Mouse (Mus musculus) hindbrain, embryonic 14.5 days (tissue): ENCODE measurements at regions not wholly inside any gene's neighbourhood (a gene's known extent, or its start where the extent isn't known, plus 50 kb on each side); places are given as distances from the start of the nearest gene placed in this dataset.

ENCODE experiments used
- ATAC-seq: fragments of 200-750 bp; cut with Nextera tagmentation; 2 replicates; pipeline ENCODE4 v1.8.0; 2017; ENCODE audit warnings: moderate number of reproducible peaks, mild to moderate bottlenecking, moderate TSS enrichment, moderate library complexity; ENCODE audit not compliant: low FRiP score
- DNase-seq: peaks from one replicate; pipeline ENCODE4 v3.0.0-alpha.2; 2015; ENCODE audit warnings: low spot score
- H3K27ac ChIP-seq: fragments of 300-500 bp; sonication (generic); 2 replicates; pipeline ENCODE4 v1.5.1; 2014; ENCODE audit warnings: mild to moderate bottlenecking, moderate library complexity
- H3K27me3 ChIP-seq: fragments of 300-500 bp; sonication (generic); 2 replicates; pipeline ENCODE4 v1.6.1; 2014; ENCODE audit warnings: mild to moderate bottlenecking, low read length, mixed read lengths; ENCODE audit not compliant: control insufficient read depth, insufficient read depth
- H3K36me3 ChIP-seq: fragments of 300-500 bp; sonication (generic); replicated peaks from 2 replicates; pipeline ENCODE4 v1.6.1; 2014; ENCODE audit not compliant: control insufficient read depth, insufficient read depth
- H3K4me1 ChIP-seq: fragments of 300-500 bp; sonication (generic); replicated peaks from 2 replicates; pipeline ENCODE4 v1.6.1; 2014; ENCODE audit warnings: antibody characterized with exemption, low read length, mixed read lengths; ENCODE audit not compliant: control insufficient read depth, insufficient read depth
- H3K4me2 ChIP-seq: fragments of 300-500 bp; sonication (generic); replicated peaks from 2 replicates; pipeline ENCODE4 v1.6.1; 2014; ENCODE audit warnings: mild to moderate bottlenecking, moderate library complexity
- H3K4me3 ChIP-seq: fragments of 300-500 bp; sonication (generic); replicated peaks from 2 replicates; pipeline ENCODE4 v1.5.1; 2014; ENCODE audit warnings: mild to moderate bottlenecking, low read length
- H3K9ac ChIP-seq: fragments of 300-500 bp; sonication (generic); 2 replicates; pipeline ENCODE4 v1.6.1; 2014
- H3K9me3 ChIP-seq: fragments of 300-500 bp; sonication (generic); 2 replicates; pipeline ENCODE4 v1.6.1; 2016; ENCODE audit warnings: low read length; ENCODE audit not compliant: control insufficient read depth
- WGBS: fragments of 180-500 bp; shearing (Covaris S2); extraction: QIAGEN DNeasy Blood & Tissue Kit; methylation state at CpG from one replicate; pipeline ENCODE4 v1.1.7; 2014; 5-methylcytosine and 5-hydroxymethylcytosine counted together

- no peaks in the 10 kb centered on the region for H3K36me3 ChIP-seq
- no peak overlapping the region for H3K9ac ChIP-seq
- no peak overlapping the region for H3K27ac ChIP-seq
- H3K4me2 ChIP-seq, result no peak overlapping the region
- H3K4me3 ChIP-seq, result no peak overlapping the region
- no peak for DNase-seq
- no peaks in the 10 kb centered on the region for H3K27me3 ChIP-seq
- ATAC-seq, result no peak
- no peaks in the 10 kb centered on the region for H3K9me3 ChIP-seq
- no peaks in the 10 kb centered on the region for H3K4me1 ChIP-seq
- WGBS, result 91% methylated on average over 1 of the region's 1 CpGs
These were observed 359.2 kb upstream of the Dph6 start for GRCm38 (mm10) chr2:115013916-115014315.

- no peaks in the 10 kb centered on the region for H3K27me3 ChIP-seq
- H3K4me1 ChIP-seq, result no peaks in the 10 kb centered on the region
- no peak overlapping the region for H3K4me3 ChIP-seq
- H3K27ac ChIP-seq, result no peak overlapping the region
- no peaks in the 10 kb centered on the region for H3K9me3 ChIP-seq
- no peaks in the 10 kb centered on the region for H3K36me3 ChIP-seq
- 94% methylated on average over 3 of the region's 3 CpGs for WGBS
- H3K4me2 ChIP-seq, result no peak overlapping the region
- no peak overlapping the region for H3K9ac ChIP-seq
- no peak for ATAC-seq
- no peak for DNase-seq
These were observed 372.0 kb upstream of the Dph6 start for GRCm38 (mm10) chr2:115026777-115027176.

DNA sequence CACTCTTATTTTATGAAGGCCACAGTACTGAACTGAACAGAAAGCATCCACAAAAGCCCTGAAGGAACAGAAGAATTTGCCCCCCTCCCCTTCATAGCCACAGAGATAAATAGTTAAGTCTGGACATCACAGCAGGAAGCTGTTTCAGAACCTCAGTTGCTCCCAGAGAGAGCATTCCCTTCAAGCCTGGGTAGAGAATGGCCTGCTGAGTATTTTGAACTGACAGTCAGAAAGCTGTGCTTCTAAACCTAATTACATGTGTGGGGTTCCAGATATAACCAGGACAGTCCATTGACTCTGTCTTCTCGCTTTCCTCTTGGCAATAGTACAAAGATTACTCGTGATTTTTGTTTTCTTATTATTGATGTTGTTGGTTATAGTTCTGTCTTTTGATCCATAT lies 376.4 kb upstream of the Dph6 start:
- H3K27ac ChIP-seq, result no peak overlapping the region
- DNase-seq (no peak), ATAC-seq (no peak)
- H3K9ac ChIP-seq, result no peak overlapping the region
- H3K4me2 ChIP-seq, result no peak overlapping the region
- no peaks in the 10 kb centered on the region for H3K9me3 ChIP-seq
- no peaks in the 10 kb centered on the region for H3K4me1 ChIP-seq
- no peaks in the 10 kb centered on the region for H3K27me3 ChIP-seq
- no peak overlapping the region for H3K4me3 ChIP-seq
- no peaks in the 10 kb centered on the region for H3K36me3 ChIP-seq
- WGBS, result 38% methylated on average over 2 of the region's 2 CpGs

GRCm38 (mm10) chr2:115036205-115036604 lies 381.4 kb upstream of the Dph6 start:
- Histone ChIP-seq H3K27me3 (no peaks in the 10 kb centered on the region), H3K4me1 (no peaks in the 10 kb centered on the region), H3K36me3 (no peaks in the 10 kb centered on the region), H3K4me3 (no peak overlapping the region), H3K9ac (no peak overlapping the region), H3K27ac (no peak overlapping the region), H3K9me3 (no peaks in the 10 kb centered on the region), H3K4me2 (no peak overlapping the region)
- 60% methylated on average over 3 of the region's 3 CpGs for WGBS
- DNase-seq (no peak), ATAC-seq (no peak)

- Histone ChIP-seq H3K9me3 (no peaks in the 10 kb centered on the region), H3K36me3 (no peaks in the 10 kb centered on the region), H3K27me3 (no peaks in the 10 kb centered on the region), H3K4me3 (no peak overlapping the region), H3K9ac (no peak overlapping the region), H3K4me2 (no peak overlapping the region), H3K27ac (no peak overlapping the region), H3K4me1 (no peaks in the 10 kb centered on the region)
- 68% methylated on average over 7 of the region's 7 CpGs for WGBS
- DNase-seq (no peak), ATAC-seq (no peak)
These were observed 387.6 kb upstream of the Dph6 start for GRCm38 (mm10) chr2:115042299-115042785.

GRCm38 (mm10) chr2:115056327-115057070 lies 401.7 kb upstream of the Dph6 start:
- Histone ChIP-seq H3K4me2 (no peak overlapping the region), H3K9ac (no peak overlapping the region), H3K4me3 (no peak overlapping the region), H3K9me3 (no peaks in the 10 kb centered on the region), H3K27ac (peak overlapping the region; percentile 56; the same call in 1 of the 2 replicates), H3K27me3 (no peaks in the 10 kb centered on the region), H3K4me1 (peaks cover 6% of the 10 kb centered on the region; the same call in 1 of the 2 replicates), H3K36me3 (no peaks in the 10 kb centered on the region)
- DNase-seq (peak; percentile 63), ATAC-seq (peak; percentile 76; the same call in 1 of the 2 replicates)
- 36% methylated on average over 4 of the region's 4 CpGs for WGBS

- Histone ChIP-seq H3K27me3 (no peaks in the 10 kb centered on the region), H3K36me3 (no peaks in the 10 kb centered on the region), H3K27ac (peak overlapping the region; percentile 56; the same call in 1 of the 2 replicates), H3K9ac (no peak overlapping the region), H3K4me2 (no peak overlapping the region), H3K4me1 (peaks cover 6% of the 10 kb centered on the region; the same call in 1 of the 2 replicates), H3K4me3 (no peak overlapping the region), H3K9me3 (no peaks in the 10 kb centered on the region)
- WGBS, result 44% methylated on average over 2 of the region's 2 CpGs
- DNase-seq (no peak), ATAC-seq (no peak)
These were observed 402.4 kb upstream of the Dph6 start for GRCm38 (mm10) chr2:115057200-115057599.

- H3K27me3 ChIP-seq, result no peaks in the 10 kb centered on the region
- peak; percentile 43; the same call in 1 of the 2 replicates for ATAC-seq
- H3K4me2 ChIP-seq, result no peak overlapping the region
- H3K36me3 ChIP-seq, result no peaks in the 10 kb centered on the region
- H3K4me3 ChIP-seq, result no peak overlapping the region
- no peak overlapping the region for H3K9ac ChIP-seq
- 0 out of 2 replicates have a peak, but pooled peaks cover 4% of the 10 kb centered on the region for H3K4me1 ChIP-seq
- H3K9me3 ChIP-seq, result no peaks in the 10 kb centered on the region
- H3K27ac ChIP-seq, result no peak overlapping the region
- DNase-seq, result peak; percentile 54
- 41% methylated on average over 8 of the region's 8 CpGs for WGBS
These were observed 412.9 kb upstream of the Dph6 start for GRCm38 (mm10) chr2:115067489-115068163.

GRCm38 (mm10) chr2:115069704-115070103 lies 414.9 kb upstream of the Dph6 start:
- H3K36me3 ChIP-seq, result no peaks in the 10 kb centered on the region
- no peak overlapping the region for H3K9ac ChIP-seq
- H3K27ac ChIP-seq, result no peak overlapping the region
- H3K4me2 ChIP-seq, result no peak overlapping the region
- 77% methylated on average over 4 of the region's 4 CpGs for WGBS
- no peaks in the 10 kb centered on the region for H3K9me3 ChIP-seq
- H3K27me3 ChIP-seq, result no peaks in the 10 kb centered on the region
- DNase-seq (no peak), ATAC-seq (no peak)
- 0 out of 2 replicates have a peak, but pooled peaks cover 4% of the 10 kb centered on the region for H3K4me1 ChIP-seq
- no peak overlapping the region for H3K4me3 ChIP-seq
